Mouse (Mus musculus) heart, embryonic 13.5 days (tissue): Measurements from ENCODE around the gene Tnks1bp1. TPM values are rescaled to one million over a fixed set of nuclear protein-coding genes. Genes with fewer than 3 reads are reported as not detected.

ENCODE experiments used
- ATAC-seq: fragments of 200-750 bp; cut with Nextera tagmentation; 2 replicates; pipeline ENCODE4 v1.8.0; 2017; ENCODE audit warnings: moderate TSS enrichment; ENCODE audit not compliant: insufficient number of reproducible peaks, low FRiP score, low TSS enrichment; ENCODE audit errors: extremely low read depth
- H3K27ac ChIP-seq: fragments of 300-500 bp; sonication (generic); replicated peaks from 2 replicates; pipeline ENCODE4 v1.5.1; 2015; ENCODE audit warnings: moderate library complexity, mild to moderate bottlenecking, inconsistent platforms
- H3K27me3 ChIP-seq: fragments of 300-500 bp; sonication (generic); replicated peaks from 2 replicates; pipeline ENCODE4 v1.6.1; 2015; ENCODE audit warnings: mild to moderate bottlenecking, inconsistent platforms
- H3K36me3 ChIP-seq: fragments of 300-500 bp; sonication (generic); 2 replicates; pipeline ENCODE4 v1.6.1; 2015; ENCODE audit warnings: mild to moderate bottlenecking, inconsistent platforms
- H3K4me1 ChIP-seq: fragments of 300-500 bp; sonication (generic); 2 replicates; pipeline ENCODE4 v1.6.1; 2015; ENCODE audit warnings: inconsistent platforms
- H3K4me2 ChIP-seq: fragments of 300-500 bp; sonication (generic); 2 replicates; pipeline ENCODE4 v1.6.1; 2015; ENCODE audit warnings: inconsistent platforms, mild to moderate bottlenecking, moderate library complexity
- H3K4me3 ChIP-seq: fragments of 300-500 bp; sonication (generic); 2 replicates; pipeline ENCODE4 v1.5.1; 2015; ENCODE audit warnings: moderate library complexity, mild to moderate bottlenecking, inconsistent platforms
- H3K9ac ChIP-seq: fragments of 300-500 bp; sonication (generic); 2 replicates; pipeline ENCODE4 v1.6.1; 2015; ENCODE audit warnings: inconsistent platforms, mild to moderate bottlenecking, moderate library complexity
- H3K9me3 ChIP-seq: fragments of 300-500 bp; sonication (generic); 2 replicates; pipeline ENCODE4 v1.6.1; 2016; ENCODE audit warnings: inconsistent platforms
- WGBS: fragments of 180-500 bp; shearing (Covaris S2); methylation state at CpG from one replicate; pipeline ENCODE4 v1.1.7; 2015; ENCODE audit warnings: mixed read lengths; 5-methylcytosine and 5-hydroxymethylcytosine counted together
- polyA plus RNA-seq: library from polyadenylated mRNA; unstranded; fragments of >200 nt; fragmentation: Nextera tagmentation; extraction: Ambion mirVana; gene quantifications from 2 replicates; pipeline ENCODE4 v1.2.1, GENCODE M21; 2015

The Tnks1bp1 gene
- polyA plus RNA-seq, 1 experiment from 2014 or later = 17.4 TPM

GRCm38 (mm10) chr2:85095906-85096305 lies 48.1 kb downstream of the Tnks1bp1 start:
- ATAC-seq = no peak
- Histone ChIP-seq H3K4me3 (no peak overlapping the region), H3K9ac (0 out of 2 replicates have a peak overlapping the region, but pooled peaks have one; percentile 37), H3K27me3 (no peaks in the 10 kb centered on the region), H3K36me3 (no peaks in the 10 kb centered on the region), H3K27ac (no peak overlapping the region), H3K9me3 (no peaks in the 10 kb centered on the region), H3K4me1 (peaks cover 19% of the 10 kb centered on the region), H3K4me2 (no peak overlapping the region)
- 59% methylated on average over 5 of the region's 5 CpGs for WGBS

- peak overlapping the region; percentile 80 for H3K27ac ChIP-seq
- ATAC-seq = no peak
Measured at GRCm38 (mm10) chr2:85098014-85098413, 50.2 kb downstream of the Tnks1bp1 start.

GRCm38 (mm10) chr2:85098824-85099511 lies 51.1 kb downstream of the Tnks1bp1 start:
- WGBS = 40% methylated on average over 7 of the region's 7 CpGs

More at GRCm38 (mm10) chr2:85098014-85098413, 50.2 kb downstream of the Tnks1bp1 start:
- Histone ChIP-seq H3K36me3 (no peaks in the 10 kb centered on the region), H3K9me3 (0 out of 2 replicates have a peak, but pooled peaks cover 7% of the 10 kb centered on the region), H3K4me1 (peaks cover 19% of the 10 kb centered on the region), H3K9ac (no peak overlapping the region), H3K4me3 (no peak overlapping the region), H3K4me2 (no peak overlapping the region), H3K27me3 (no peaks in the 10 kb centered on the region)
- WGBS = 80% methylated on average over 2 of the region's 2 CpGs

GRCm38 (mm10) chr2:85103201-85103600 lies 55.4 kb downstream of the Tnks1bp1 start:
- Histone ChIP-seq H3K4me3 (no peak overlapping the region), H3K27me3 (no peaks in the 10 kb centered on the region), H3K4me1 (peaks cover 36% of the 10 kb centered on the region), H3K36me3 (no peaks in the 10 kb centered on the region), H3K4me2 (no peak overlapping the region), H3K9ac (no peak overlapping the region), H3K27ac (no peak overlapping the region), H3K9me3 (0 out of 2 replicates have a peak, but pooled peaks cover 7% of the 10 kb centered on the region)
- WGBS = 69% methylated on average over 8 of the region's 8 CpGs
- no peak for ATAC-seq

More at GRCm38 (mm10) chr2:85098824-85099511, 51.1 kb downstream of the Tnks1bp1 start:
- Histone ChIP-seq H3K4me2 (peak overlapping the region; percentile 30), H3K27me3 (no peaks in the 10 kb centered on the region), H3K4me3 (no peak overlapping the region), H3K27ac (peak overlapping the region; percentile 80), H3K4me1 (peaks cover 19% of the 10 kb centered on the region), H3K9ac (peak overlapping the region; percentile 55; the same call in 1 of the 2 replicates), H3K36me3 (no peaks in the 10 kb centered on the region), H3K9me3 (0 out of 2 replicates have a peak, but pooled peaks cover 7% of the 10 kb centered on the region)
- peak; percentile 67 for ATAC-seq

- Histone ChIP-seq H3K36me3 (no peaks in the 10 kb centered on the region), H3K27me3 (no peaks in the 10 kb centered on the region), H3K9ac (no peak overlapping the region), H3K4me2 (no peak overlapping the region), H3K4me3 (no peak overlapping the region), H3K9me3 (0 out of 2 replicates have a peak, but pooled peaks cover 7% of the 10 kb centered on the region), H3K4me1 (peaks cover 24% of the 10 kb centered on the region), H3K27ac (no peak overlapping the region)
- peak; percentile 31; the same call in 1 of the 2 replicates for ATAC-seq
- 56% methylated on average over 11 of the region's 11 CpGs for WGBS
Measured at GRCm38 (mm10) chr2:85105426-85106013, 57.7 kb downstream of the Tnks1bp1 start.

- H3K4me1 ChIP-seq = peaks cover 24% of the 10 kb centered on the region
- no peak overlapping the region for H3K4me2 ChIP-seq
- H3K4me3 ChIP-seq = no peak overlapping the region
- H3K9me3 ChIP-seq = 0 out of 2 replicates have a peak, but pooled peaks cover 4% of the 10 kb centered on the region
- H3K36me3 ChIP-seq = no peaks in the 10 kb centered on the region
- ATAC-seq = no peak
- H3K27ac ChIP-seq = no peak overlapping the region
- 66% methylated on average over 7 of the region's 7 CpGs for WGBS
- H3K9ac ChIP-seq = no peak overlapping the region
- H3K27me3 ChIP-seq = no peaks in the 10 kb centered on the region
Measured at GRCm38 (mm10) chr2:85106068-85106790, 58.4 kb downstream of the Tnks1bp1 start.

- Histone ChIP-seq H3K4me2 (no peak overlapping the region), H3K9ac (no peak overlapping the region), H3K9me3 (no peaks in the 10 kb centered on the region), H3K4me3 (no peak overlapping the region), H3K27ac (no peak overlapping the region), H3K4me1 (peaks cover 24% of the 10 kb centered on the region), H3K27me3 (no peaks in the 10 kb centered on the region), H3K36me3 (no peaks in the 10 kb centered on the region)
- WGBS = 43% methylated on average over 4 of the region's 4 CpGs
- ATAC-seq = no peak
Measured at GRCm38 (mm10) chr2:85106941-85107340, 59.1 kb downstream of the Tnks1bp1 start.

- WGBS = 76% methylated on average over 9 of the region's 9 CpGs
- no peaks in the 10 kb centered on the region for H3K9me3 ChIP-seq
- peaks cover 24% of the 10 kb centered on the region for H3K4me1 ChIP-seq
- H3K4me2 ChIP-seq = no peak overlapping the region
- no peaks in the 10 kb centered on the region for H3K27me3 ChIP-seq
- H3K36me3 ChIP-seq = no peaks in the 10 kb centered on the region
- no peak for ATAC-seq
- H3K4me3 ChIP-seq = no peak overlapping the region
- no peak overlapping the region for H3K9ac ChIP-seq
- no peak overlapping the region for H3K27ac ChIP-seq
Measured at GRCm38 (mm10) chr2:85110288-85110875, 62.6 kb downstream of the Tnks1bp1 start.

Other genes with a start within 250 kb of the Tnks1bp1 start
- gene Ube2l6, start 249.2 kb upstream of the Tnks1bp1 start, polyA plus RNA-seq = 92.5 and 114 TPM in 2 replicates
- 0.24 and 0.27 TPM in 2 replicates for gene Smtnl1, start 225.4 kb upstream of the Tnks1bp1 start, polyA plus RNA-seq
- gene Timm10, start 221.0 kb upstream of the Tnks1bp1 start, polyA plus RNA-seq = 72.3 and 89.1 TPM in 2 replicates
- 16.1 and 17.1 TPM in 2 replicates for gene Slc43a1, start 209.2 kb upstream of the Tnks1bp1 start, polyA plus RNA-seq
- 0.72 and 0.99 TPM in 2 replicates for gene Rtn4rl2, start 161.3 kb upstream of the Tnks1bp1 start, polyA plus RNA-seq
- gene Slc43a3, start 111.4 kb upstream of the Tnks1bp1 start, polyA plus RNA-seq = 36.2 and 37.0 TPM in 2 replicates
- 0.79 and 1.2 TPM in 2 replicates for gene Prg2, start 67.6 kb upstream of the Tnks1bp1 start, polyA plus RNA-seq
- gene Prg3, start 59.8 kb upstream of the Tnks1bp1 start, polyA plus RNA-seq = 0.16 and 0.20 TPM in 2 replicates
- 139 and 152 TPM in 2 replicates for gene Ssrp1, start 10.8 kb upstream of the Tnks1bp1 start, polyA plus RNA-seq
- gene P2rx3, start 10.6 kb upstream of the Tnks1bp1 start, polyA plus RNA-seq = 0.31 and 0.69 TPM in 2 replicates
- 22.3 and 27.8 TPM in 2 replicates for gene Aplnr, start 88.2 kb downstream of the Tnks1bp1 start, polyA plus RNA-seq
- gene Lrrc55, start 149.2 kb downstream of the Tnks1bp1 start, polyA plus RNA-seq = 0.32 and 0.35 TPM in 2 replicates